Mouse (Mus musculus) megakaryocyte, embryonic 14.5 days (primary cell): ENCODE results near the gene Zdhhc15.
"Not testable (repeated sequence)": the region's sequence is repeated elsewhere in the genome, so short reads cannot be mapped to it uniquely, and the experiment has no call there.

Experiments
- FLI1 ChIP-seq: IDR thresholded peaks from 2 replicates; pipeline ENCODE4 v1.6.1; 2012; ENCODE audit warnings: low read length, inconsistent platforms, mixed read lengths
- GATA1 ChIP-seq: IDR thresholded peaks from 3 replicates; pipeline ENCODE4 v1.6.1; 2012; ENCODE audit warnings: mixed read lengths, low read length, inconsistent platforms, borderline replicate concordance

DNA sequence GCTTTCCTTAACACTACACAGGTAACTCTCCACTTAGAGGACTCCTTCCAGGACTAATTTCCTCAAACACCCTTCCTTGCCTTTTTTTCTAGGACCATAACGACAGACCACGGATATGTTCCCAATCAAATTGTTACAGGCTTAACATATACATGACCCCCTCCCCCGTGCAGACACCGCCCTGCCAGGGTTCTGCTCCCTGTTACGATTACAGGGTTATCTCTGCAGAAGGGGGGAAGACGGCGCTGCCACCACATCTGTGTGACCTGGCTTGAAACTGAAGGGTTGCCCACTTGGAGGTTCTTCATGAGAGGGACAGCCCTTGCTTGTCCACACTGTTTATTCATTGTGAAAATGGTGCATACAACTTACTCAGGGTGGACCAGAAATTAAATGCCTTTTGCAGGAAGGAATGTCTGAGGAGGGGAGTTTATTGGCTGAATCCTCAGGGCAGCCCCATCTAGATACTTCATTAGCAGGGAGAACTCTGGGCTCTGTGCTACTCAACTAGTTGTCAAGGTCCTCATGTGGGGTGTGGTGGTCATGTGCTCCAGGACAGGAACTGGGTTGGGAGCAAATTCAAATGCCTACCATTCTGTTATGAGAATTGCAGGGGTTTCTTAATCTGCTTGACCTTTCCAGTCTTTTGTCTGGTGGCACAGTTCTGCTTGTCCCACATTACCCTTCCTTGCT is 67.0 kb downstream of the Zdhhc15 start:
- not testable (repeated sequence) for TF ChIP-seq GATA1, FLI1
